Mouse (Mus musculus) ES-Bruce4 (cell line): ENCODE measurements around the gene Cd300ld3.

Source experiments
- CTCF ChIP-seq: IDR thresholded peaks from one replicate; pipeline ENCODE4 v1.8.1; 2011; ENCODE audit warnings: low read depth, low read length
- EP300 ChIP-seq: IDR thresholded peaks from 2 replicates; pipeline ENCODE4 v1.6.1; 2011; ENCODE audit warnings: low read depth, low read length; ENCODE audit not compliant: insufficient read depth

DNA sequence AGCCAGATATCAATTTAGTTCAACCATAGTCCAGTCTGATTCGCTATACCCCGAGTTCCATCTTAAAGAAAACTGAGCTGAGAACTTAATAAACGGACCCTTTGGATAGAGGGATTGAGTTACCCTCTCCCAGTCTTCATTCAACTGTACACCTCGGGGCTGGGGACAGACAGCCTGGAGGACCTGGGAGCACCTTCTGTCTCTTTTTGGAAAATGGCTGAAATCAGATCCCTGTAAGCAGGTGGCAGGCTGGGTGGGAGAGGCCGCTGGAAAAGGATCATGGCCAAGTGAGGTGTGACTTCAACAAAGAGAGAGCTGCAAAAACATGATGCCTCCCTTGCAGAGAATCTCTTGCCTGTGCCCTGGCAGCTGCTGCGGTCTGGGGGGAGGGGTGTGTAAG is 34.0 kb upstream of the Cd300ld3 start:
- TF ChIP-seq CTCF (no peak), EP300 (no peak)
